Mouse (Mus musculus) spleen, postnatal 10 days (tissue): ENCODE measurements around the gene Gm9964.
A peak's percentile ranks its signal among the peaks of the same experiment; 100 is the strongest.
"Not testable (repeated sequence)": the region's sequence is repeated elsewhere in the genome, so short reads cannot be mapped to it uniquely, and the experiment has no call there.

Experiments used
- DNase-seq, 2 experiments: peaks; one replicate each; pipeline ENCODE4 v3.0.0; 2021 to 2022; ENCODE audit warnings: low spot score in 2 of 2

Gm9964 gene

DNA sequence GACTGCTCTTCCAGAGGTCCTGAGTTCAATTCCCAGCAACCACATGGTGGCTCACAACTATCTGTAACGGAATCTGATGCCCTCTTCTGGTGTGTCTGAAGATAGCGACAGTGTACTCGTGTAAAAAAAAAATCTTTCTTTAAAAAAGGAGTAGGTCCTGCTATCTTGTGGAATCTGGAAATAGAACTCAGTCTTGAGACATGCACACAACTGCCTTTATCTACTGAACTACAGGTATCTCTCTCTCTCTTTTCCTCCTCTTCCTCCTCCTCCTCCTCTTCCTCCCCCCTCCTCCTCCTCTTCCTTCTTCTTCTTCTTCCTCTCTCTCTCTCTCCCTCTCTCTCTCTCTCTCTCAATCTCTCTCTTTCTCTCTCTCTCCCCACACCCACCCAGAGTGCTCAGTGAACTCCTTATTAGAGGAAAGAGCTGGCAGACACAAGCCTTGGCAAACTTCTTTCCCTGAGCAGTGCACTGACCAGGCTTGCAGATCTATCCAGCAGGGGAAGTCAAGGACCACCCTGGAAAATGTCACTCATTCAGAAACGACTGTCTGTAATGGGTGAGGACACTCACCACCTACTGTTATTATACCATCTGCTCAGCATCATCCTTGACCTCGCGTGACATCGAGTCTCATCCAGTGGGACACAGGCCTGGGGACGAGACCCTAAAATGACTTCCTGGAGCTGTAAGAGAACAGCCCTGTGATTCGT, 3.2 kb upstream of the Gm9964 start:
- DNase-seq = no peak

DNA sequence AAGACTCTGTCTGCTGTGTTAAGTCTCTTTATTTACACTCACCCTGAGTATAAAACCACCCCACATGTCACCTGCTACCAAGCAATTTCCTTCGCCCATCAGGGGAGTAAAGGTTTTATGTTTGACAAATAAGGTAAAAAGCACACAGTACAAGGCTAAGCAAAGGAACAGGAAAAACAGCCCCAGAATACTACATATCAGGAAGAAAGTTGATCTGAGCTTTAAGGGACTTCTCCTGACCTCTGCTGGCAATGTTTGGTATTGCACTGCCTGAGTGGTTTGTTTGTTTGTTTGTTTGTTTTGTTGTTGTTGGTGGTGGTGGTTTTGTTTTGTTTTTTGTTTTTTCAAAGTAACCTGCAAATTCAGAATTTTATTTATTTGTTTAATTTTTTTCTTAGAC, 539 bp downstream of the Gm9964 start:
- peak in 1 of 2 experiments; percentile 63 for DNase-seq

DNA sequence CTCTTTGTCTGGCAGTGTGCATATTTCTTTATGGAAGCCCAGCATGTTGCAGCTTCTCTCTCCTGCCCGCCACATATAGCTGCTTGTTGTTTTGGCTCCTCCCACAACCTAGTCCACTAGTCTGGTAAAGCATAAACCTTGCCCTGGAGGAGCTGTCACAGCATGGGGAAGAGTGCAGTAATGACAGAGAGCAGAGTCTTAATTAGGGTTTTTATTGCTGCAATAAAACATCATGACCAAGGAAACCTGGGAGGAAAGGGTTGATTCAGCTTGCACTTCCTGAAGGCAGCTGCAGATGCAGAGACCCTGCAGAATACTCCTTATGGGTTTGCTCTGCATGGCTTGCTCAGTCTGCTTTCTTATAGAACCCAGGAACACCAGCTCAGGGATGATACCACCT, 2.7 kb downstream of the Gm9964 start:
- no peak for DNase-seq

DNA sequence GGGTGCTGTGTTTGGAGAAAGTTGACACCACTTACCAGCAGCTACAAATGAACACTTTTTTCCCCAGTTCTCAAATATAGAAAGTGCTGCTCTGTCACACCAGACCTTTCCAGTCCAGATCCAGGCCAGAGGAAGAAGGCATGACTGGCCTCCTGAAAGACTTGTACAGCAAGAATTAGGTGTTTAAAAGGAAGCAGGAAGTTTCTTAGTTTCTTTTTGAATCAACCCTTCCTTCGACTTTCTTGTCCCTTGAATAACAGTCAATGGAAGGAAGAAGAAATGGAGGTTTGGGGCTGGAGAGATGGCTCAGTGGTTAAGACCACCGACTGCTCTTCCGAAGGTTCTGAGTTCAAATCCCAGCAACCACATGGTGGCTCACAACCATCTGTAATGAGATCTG, 3.7 kb downstream of the Gm9964 start:
- no peak for DNase-seq

DNA sequence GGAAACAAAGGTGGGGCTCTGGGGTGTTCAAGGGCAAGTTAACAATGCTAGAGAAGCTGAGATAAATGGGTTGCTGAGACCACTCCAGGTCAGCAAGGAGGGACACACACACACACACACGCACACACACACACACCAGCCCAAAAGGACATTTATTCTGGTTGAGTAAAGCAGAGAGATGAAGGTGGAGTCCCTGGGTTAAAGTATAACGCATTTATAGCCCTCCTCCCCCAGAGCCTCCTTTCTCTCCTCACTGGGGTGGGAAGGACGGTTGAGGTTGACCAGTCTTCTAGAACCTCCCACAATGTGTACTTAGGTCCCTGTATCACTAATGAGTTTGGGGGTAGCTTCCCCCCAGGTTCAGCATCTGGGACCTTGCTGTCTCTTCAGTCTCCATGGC, 4.6 kb downstream of the Gm9964 start:
- DNase-seq = no peak

DNA sequence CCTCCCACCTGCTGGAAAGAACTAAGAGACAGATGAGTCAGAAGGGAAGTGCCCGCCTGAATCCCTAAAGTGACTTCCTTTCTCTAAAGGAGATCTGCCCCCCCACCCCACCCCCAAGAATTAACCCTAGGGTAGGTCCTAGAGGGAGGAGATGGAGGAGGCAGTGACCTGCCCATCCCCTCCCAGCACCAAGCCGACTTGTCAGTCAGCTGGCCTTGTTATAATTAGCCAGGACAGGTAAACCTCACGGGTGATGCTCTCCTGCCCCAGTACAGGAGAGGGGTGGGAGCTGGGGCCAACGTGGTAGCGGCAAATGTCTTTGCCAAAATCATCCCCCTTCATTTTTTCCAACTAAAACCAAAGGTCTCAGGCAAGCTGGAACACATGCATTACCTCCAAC, 5.1 kb downstream of the Gm9964 start:
- no peak for DNase-seq

DNA sequence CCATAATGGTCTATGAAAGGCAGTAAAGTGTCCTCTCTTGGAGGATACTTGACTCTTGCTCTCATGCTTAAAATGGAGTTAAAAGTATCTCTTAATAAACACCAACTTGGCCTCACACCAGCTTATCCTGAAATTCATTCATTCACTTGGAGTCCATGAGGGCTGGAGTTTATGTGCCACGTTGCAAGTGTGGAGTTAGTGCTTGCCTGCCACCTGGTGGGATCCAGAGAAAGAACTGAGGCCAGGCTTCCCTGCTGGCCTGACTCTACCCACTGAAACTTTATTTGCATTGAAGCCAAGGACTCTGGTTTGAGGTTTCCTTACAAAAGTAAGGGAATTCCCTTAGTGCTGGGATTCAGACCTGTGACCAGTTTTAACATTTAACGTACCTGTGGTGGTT, 6.2 kb downstream of the Gm9964 start:
- peak in 1 of 2 experiments; percentile 25 for DNase-seq

DNA sequence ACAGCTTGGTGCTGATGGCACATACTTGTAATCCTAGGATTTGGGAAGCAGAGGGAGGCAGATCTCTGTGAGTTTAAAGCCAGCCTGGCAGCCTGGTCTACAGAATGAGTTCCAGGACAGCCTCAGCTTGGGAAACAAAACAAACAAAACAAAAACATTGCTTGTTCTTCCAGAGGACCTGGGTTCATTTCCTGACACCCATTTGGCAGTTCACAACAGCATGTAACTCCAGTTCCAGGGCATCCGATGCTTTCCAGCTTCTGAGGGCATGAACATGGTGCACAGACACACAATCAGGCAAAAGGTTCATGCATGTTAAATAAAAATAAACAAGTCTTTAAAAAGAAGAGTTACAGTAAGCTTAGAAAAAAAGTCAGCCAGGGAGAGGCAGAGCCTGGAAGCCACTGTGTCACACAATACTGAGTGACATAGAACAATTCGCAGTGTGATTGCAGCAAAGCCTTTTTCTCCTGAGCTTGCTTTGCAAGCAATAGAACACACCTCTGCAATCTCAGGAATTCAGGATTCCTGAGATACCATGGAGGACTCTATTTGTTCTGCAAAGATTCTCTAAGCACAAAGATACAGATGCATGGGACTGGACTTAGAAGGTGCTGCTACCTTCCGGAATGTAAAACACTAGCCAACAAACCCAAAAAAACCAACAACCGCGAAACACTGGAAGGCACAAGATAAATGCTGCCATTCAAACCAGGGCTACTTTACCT, 7.6 kb downstream of the Gm9964 start:
- DNase-seq = no peak

DNA sequence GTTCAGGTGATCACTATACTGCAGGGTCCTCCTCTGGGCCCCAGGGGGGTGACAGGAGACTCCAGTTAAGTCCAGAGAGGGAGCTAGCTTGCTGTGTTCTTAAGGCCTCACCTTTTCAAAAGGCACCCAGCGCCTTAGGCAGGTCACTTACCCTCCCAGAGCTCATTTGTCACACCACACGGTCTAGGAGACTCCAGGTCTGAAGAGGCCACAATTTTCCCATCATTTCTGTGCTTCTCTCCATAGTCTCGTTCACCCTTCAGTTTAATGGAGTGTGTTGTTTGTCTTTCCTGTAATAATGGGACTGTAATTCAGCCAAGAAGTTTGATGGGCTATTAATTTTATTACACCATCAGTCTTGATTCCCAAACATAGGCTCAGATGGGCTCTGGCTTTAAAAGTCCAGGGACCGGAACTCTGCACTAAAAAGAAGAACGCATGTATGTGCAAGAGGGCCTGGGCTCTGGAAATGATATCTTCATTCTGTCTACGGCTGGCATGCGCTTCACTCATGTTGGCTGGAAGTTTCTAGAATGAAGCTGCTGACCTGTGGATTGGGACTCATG, 8.3 kb downstream of the Gm9964 start:
- peak in 1 of 2 experiments; percentile 20 for DNase-seq

DNA sequence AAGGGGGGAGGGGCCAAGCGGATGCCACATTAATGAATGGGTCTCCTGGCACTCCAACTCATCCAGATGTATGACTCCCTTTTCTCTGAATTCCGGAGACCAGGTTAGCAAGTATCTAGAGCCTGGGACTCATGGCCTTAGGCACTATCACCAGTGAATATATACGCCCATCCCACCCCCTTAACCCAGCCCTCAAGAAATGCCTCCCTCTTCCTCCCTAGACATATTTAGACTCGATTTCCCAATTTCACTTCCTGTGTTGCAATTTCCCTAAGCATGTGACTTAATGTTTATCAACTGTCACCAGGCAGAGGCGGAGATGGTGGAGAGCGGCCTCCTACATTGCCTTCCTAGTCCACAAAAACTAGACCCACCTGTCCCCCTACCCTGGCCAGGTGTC, 9.3 kb downstream of the Gm9964 start:
- DNase-seq = peak in 1 of 2 experiments; percentile 33

DNA sequence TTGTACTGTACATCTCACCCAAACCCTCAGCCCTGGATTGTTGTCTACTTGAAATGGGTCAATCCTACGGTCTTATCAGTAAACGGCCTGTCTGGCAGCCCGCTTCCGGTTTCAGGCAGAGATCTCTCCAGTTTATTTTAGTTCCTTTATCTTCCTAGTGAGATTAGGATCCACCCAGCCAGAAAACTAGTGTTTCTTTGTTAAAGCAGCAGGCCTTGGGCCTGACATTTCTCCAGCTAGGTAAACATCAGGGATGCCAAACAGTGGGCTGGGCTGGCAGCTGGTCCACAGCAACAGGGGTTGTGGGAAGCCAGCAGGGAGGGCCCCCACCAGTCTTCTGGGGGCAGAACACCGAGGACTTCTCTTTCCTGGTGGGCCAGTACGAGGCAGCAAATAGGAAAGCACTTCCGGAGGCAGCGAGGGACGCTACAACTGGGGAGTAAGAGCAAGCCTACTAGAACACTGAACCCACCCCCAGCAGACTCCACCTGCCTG, 10.4 kb downstream of the Gm9964 start:
- no peak for DNase-seq

DNA sequence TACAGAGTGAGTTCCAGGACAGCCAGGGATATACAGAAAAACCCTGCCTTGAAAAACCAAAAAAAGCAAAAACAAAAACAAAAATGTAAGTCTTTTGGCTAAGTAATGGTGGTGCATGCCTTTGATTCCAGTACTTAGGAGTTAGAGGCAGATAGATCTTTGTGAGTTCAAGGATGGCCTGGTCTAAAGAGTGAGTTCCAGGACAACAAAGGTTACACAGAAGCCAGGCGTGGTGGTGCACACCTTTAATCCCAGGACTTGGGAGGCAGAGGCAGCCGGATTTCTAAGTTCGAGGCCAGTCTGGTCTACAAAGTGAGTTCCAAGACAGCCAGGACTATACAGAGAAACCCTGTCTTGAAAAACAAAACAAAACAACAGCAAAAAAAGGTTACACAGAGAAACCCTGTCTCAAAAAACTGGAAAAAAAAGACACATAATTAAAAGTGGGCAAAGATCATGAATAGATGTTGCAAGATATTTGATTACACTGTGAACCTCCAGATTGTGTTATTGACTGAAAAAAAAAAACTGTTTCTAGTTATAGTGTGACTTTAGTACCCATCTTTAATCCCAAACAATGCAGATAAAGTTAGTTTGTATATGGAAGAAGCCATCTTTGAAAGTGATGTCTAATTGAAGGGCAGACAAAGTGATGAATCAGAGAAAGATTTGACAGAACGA, 13.2 kb downstream of the Gm9964 start:
- no peak for DNase-seq

DNA sequence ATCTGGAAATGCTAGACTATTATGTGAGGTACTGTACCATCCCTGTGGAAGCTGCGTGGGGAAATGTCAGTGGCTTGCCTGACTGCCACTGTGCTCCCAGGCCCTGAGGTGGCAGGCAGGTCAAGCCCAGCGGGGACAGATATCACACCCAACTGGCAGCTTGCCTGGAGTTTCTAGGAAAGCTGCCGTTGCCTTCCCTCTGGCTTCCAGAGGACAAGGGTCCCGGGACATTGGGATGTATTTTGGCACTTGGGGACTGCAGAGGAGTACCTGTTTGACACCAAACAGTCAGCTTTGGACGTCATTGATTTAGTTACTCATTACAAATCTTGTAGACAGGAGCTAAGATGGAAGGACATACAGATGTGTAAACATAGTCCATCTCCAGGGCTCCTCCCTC, 15.3 kb downstream of the Gm9964 start:
- DNase-seq = no peak

DNA sequence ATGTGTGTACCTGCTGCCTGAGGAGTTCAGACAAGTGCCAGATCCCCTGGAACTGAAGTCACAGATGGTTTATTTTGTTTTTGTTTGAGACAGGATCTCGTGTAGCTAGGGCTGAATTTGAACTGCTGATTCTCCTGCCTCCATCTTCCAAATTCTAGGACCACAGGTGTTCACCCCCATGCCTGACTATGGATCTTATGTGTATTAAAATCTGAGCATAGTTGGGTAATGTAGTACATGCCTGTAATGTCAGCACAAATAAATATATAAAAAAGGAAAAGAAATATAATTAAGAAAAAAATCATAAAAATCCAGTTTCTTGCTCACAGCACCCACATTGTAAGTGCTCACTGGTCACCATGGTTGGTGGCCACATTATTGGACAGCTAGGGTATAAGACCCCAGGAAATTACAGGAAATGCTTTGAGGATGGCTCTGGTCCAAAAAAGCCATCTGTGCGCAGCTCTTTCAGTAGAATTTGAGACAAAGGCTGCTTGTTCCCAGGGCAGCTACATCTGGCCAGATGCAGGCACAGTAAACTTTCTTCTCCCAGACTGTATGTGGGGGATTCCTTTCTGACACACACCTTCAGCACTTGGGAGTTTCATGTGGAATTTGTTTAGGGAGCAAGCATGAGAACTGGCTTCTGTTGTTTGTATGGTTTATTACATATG, 16.8 kb downstream of the Gm9964 start:
- DNase-seq = no peak

DNA sequence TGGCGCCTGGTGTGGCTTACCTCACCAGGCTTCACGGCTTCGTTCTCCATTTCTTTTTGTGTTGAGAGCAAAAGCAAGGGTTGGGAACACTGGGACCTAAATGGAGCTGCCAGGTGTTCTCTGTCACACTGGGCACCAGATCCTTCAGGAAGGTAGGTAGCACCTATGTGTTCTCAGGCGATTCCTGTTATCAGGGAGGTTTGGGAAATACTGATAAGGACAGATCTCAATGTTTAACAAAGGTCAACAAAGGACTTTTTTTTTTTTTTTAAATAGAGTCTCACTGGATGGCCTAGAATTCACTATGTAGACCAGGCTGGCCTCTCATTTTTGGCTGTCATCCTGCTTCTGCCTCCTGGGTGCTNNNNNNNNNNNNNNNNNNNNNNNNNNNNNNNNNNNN, 22.9 kb downstream of the Gm9964 start:
- no peak for DNase-seq

DNA sequence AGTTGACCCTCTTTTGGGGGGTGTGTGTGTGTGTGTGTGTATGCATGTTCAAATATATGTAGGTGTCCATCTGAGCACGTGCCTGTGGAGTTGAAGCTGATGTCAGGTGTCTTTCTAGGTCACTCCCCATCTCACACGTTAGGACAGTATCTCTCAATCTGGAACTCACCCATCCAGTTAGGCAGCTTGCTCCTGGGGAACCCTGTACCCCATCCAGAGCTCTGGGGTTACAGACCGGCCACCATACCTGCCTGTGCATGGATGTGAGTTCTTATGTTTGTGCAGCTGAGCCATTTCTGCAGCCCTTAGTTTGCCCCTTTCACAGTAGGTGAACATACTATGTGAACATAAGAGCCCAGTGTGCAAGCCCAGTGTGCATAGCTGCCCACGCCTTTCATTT, 23.7 kb downstream of the Gm9964 start:
- DNase-seq = no peak

DNA sequence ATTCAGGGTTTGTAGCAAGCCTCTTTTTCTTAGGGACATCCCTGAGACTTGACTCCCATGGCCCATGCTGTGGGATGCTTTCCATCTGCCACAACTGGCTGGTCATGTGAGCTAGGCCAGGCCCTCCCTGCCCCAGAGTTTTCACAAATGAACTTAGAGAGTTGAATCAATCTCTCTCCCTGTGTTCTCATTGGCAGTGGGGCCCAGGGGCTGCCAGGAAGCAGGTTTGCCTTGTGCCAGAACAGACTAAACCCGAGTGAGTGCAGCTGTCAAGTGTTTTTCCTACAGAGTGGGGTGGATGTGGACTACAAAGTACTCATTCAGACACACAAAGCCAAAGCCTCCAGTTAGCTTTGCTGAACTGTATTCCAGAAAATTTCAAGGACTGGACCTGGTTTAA, 29.5 kb downstream of the Gm9964 start:
- peak in 1 of 2 experiments; percentile 19 for DNase-seq

DNA sequence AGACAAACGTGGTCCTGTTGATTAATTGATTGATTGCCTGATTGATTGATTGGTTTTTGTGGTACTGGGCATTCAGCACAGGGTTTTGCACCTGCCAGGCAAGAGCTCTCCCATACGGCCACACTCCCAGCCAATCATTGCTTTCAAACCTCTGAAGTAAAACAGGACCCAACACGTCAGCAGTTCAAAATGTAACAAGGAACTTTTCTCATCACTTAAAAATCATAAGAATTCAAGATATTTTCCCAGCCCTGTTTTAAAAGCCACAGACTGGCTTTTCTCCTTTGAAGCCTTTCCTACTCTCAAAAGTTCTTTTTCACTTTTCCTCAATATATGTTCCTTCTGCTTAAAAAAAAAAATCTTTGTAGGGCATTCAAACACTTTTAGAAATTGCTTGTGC, 32.3 kb downstream of the Gm9964 start:
- DNase-seq = no peak

DNA sequence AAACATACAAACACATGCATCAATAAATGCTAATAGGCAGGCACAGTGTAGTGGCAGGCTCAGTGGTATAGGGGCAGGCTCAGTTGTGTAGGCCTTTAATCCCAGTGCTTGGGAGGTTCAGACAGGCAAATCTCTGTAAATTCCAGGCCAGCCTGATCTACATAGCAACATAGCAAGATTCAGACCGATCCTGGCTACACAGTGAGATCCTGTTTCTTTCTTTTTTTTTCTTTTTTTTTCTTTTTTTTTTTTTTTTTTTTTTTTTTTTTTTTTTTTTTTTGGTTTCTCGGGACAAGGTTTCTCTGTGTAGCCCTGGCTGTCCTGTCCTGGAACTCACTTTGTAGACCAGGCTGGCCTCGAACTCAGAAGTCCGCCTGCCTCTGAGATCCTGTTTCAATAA, 36.6 kb downstream of the Gm9964 start:
- DNase-seq = not testable (repeated sequence)

DNA sequence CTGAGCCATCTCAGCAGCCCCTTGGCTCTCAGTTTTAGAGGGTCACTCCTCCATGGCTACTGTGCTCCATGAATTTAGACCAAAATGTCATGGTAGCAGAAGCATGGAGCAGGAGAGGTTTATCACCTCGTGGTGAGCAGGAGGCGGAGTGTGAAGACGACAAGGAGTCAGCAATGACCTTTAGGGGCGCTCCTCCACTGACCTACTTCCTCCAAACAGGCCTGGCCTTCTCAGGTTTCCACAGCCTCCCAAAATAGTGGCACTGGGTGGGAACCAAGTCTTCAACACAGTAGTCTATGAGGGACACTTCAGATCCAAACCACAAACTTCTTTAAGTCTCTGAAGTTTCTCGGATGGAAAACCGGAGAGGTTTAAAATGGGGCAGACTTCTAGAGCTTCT, 38.0 kb downstream of the Gm9964 start:
- DNase-seq = no peak

DNA sequence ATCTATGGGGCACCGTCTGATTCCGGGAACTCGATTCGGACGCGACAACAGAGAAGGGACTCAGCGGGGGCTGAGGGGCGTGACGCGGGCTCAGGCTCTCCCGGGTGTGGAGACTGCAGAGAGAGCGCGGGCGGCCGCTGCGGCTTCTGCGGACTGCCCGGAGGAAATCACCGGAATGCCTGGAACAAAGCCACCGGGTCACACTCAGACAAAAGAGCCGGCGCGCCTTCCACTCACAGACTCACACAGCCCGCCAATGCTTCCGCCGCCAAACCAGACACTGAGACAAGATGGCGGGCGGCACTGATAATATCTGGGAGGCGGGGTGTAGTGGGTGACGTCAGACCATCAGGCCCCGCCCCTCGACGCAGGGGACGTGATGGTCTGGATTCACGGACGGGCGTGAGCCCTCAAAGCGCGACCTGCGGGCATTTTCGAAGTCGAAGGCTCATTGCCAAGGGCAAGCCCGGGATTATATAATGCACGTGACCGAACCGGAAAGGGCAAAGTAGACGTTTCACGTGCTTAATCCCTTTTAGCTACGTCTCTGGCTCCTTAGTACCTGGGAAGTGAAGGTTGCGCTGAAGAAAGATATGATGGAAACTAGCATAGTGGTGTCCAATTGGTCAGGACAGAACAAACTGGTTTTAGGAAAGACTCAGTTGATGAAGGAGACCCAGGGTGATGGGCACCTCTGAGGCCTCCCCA, 42.2 kb downstream of the Gm9964 start, which contains the start of gene Wsb1:
Wsb1 (minus strand) TSS at position 281 of the 708 bp plus-strand sequence.
- peak; percentile 90 to 94 for DNase-seq
